Mouse (Mus musculus) midbrain, embryonic 16.5 days (tissue): ENCODE data around the gene Pfdn6. TPM values are rescaled to one million over a fixed set of nuclear protein-coding genes. Genes with fewer than 3 reads are reported as not detected.
A peak's percentile ranks its signal among the peaks of the same experiment; 100 is the strongest.

ENCODE experiments used
- ATAC-seq: fragments of 200-750 bp; cut with Nextera tagmentation; 2 replicates; pipeline ENCODE4 v1.8.0; 2017; ENCODE audit warnings: moderate TSS enrichment
- H3K27ac ChIP-seq: fragments of 300-500 bp; sonication (generic); 2 replicates; pipeline ENCODE4 v1.5.1; 2014; ENCODE audit warnings: mild to moderate bottlenecking, low read length, mixed read lengths
- H3K27me3 ChIP-seq: fragments of 300-500 bp; sonication (generic); 2 replicates; pipeline ENCODE4 v1.6.1; 2014; ENCODE audit warnings: low read depth, low read length, mixed read lengths; ENCODE audit not compliant: control insufficient read depth, insufficient read depth
- H3K36me3 ChIP-seq: fragments of 300-500 bp; sonication (generic); 2 replicates; pipeline ENCODE4 v1.6.1; 2014; ENCODE audit warnings: mild to moderate bottlenecking, low read length, moderate library complexity, mixed read lengths; ENCODE audit not compliant: control insufficient read depth, insufficient read depth
- H3K4me1 ChIP-seq: fragments of 300-500 bp; sonication (generic); 2 replicates; pipeline ENCODE4 v1.6.1; 2014; ENCODE audit warnings: mild to moderate bottlenecking, low read length, mixed read lengths; ENCODE audit not compliant: control insufficient read depth, insufficient read depth
- H3K4me2 ChIP-seq: fragments of 300-500 bp; sonication (generic); 2 replicates; pipeline ENCODE4 v1.6.1; 2014; ENCODE audit warnings: mild to moderate bottlenecking, low read length, mixed read lengths
- H3K4me3 ChIP-seq: fragments of 300-500 bp; sonication (generic); 2 replicates; pipeline ENCODE4 v1.5.1; 2014; ENCODE audit warnings: low read depth, mild to moderate bottlenecking, low read length, moderate library complexity, mixed read lengths
- H3K9ac ChIP-seq: fragments of 300-500 bp; sonication (generic); 2 replicates; pipeline ENCODE4 v1.6.1; 2014; ENCODE audit warnings: low read depth, low read length, mixed read lengths
- H3K9me3 ChIP-seq: fragments of 300-500 bp; sonication (generic); replicated peaks from 2 replicates; pipeline ENCODE4 v1.6.1; 2014; ENCODE audit warnings: mild to moderate bottlenecking, low read length, mixed read lengths; ENCODE audit not compliant: control insufficient read depth, poor library complexity, severe bottlenecking
- WGBS: fragments of 180-500 bp; shearing (Covaris S2); extraction: QIAGEN DNeasy Blood & Tissue Kit; methylation state at CpG from one replicate; pipeline ENCODE4 v1.1.7; 2014; 5-methylcytosine and 5-hydroxymethylcytosine counted together
- polyA plus RNA-seq: library from polyadenylated mRNA; unstranded; fragments of >200 nt; fragmentation: Nextera tagmentation; extraction: Ambion mirVana; gene quantifications from 2 replicates; pipeline ENCODE4 v1.2.1, GENCODE M21; 2015

Gene Pfdn6
- polyA plus RNA-seq, 1 experiment from 2014 or later = 186 TPM

- WGBS = 97% methylated on average over 11 of the region's 11 CpGs
- Histone ChIP-seq H3K36me3 (peaks cover 30% of the 10 kb centered on the region), H3K27ac (no peak overlapping the region), H3K4me1 (peaks cover 22% of the 10 kb centered on the region), H3K27me3 (no peaks in the 10 kb centered on the region), H3K9me3 (no peaks in the 10 kb centered on the region), H3K4me3 (no peak overlapping the region), H3K4me2 (no peak overlapping the region), H3K9ac (no peak overlapping the region)
- ATAC-seq = no peak
Measured at GRCm38 (mm10) chr17:33958451-33958850, 18.3 kb upstream of the Pfdn6 start.

GRCm38 (mm10) chr17:33957493-33957892, 17.4 kb upstream of the Pfdn6 start:
- Histone ChIP-seq H3K4me1 (peaks cover 31% of the 10 kb centered on the region), H3K36me3 (peaks cover 31% of the 10 kb centered on the region), H3K4me3 (no peak overlapping the region), H3K27me3 (no peaks in the 10 kb centered on the region), H3K4me2 (no peak overlapping the region), H3K9me3 (no peaks in the 10 kb centered on the region), H3K27ac (no peak overlapping the region), H3K9ac (no peak overlapping the region)
- no peak for ATAC-seq
- WGBS = 88% methylated on average over 6 of the region's 6 CpGs

- Histone ChIP-seq H3K4me2 (peak overlapping the region; percentile 82), H3K4me1 (peaks cover 41% of the 10 kb centered on the region), H3K27me3 (no peaks in the 10 kb centered on the region), H3K9ac (peak overlapping the region; percentile 87), H3K36me3 (peaks cover 26% of the 10 kb centered on the region; the same call in 1 of the 2 replicates), H3K27ac (peak overlapping the region; percentile 94), H3K9me3 (no peaks in the 10 kb centered on the region), H3K4me3 (peak overlapping the region; percentile 88)
- 9% methylated on average over 10 of the region's 10 CpGs for WGBS
- ATAC-seq = no peak
Measured at GRCm38 (mm10) chr17:33956336-33956735, 16.2 kb upstream of the Pfdn6 start.

GRCm38 (mm10) chr17:33955555-33956214, 15.5 kb upstream of the Pfdn6 start, which contains the start of the genes Vps52 and Rps18:
Gene Vps52, plus strand, starts transcription at chr17:33955812.
Gene Rps18, minus strand, starts transcription at chr17:33956001.
- WGBS = under 1% methylated on average over 50 of the region's 50 CpGs
- H3K27ac ChIP-seq = peak within 1 kb of the TSS; percentile 94
- no peaks in the 10 kb centered on the region for H3K9me3 ChIP-seq
- H3K27me3 ChIP-seq = no peaks in the 10 kb centered on the region
- peak; percentile 84 for ATAC-seq
- H3K4me1 ChIP-seq = peaks cover 43% of the 10 kb centered on the region
- H3K4me2 ChIP-seq = peak within 1 kb of the TSS; percentile 97
- peaks cover 20% of the 10 kb centered on the region; the same call in 1 of the 2 replicates for H3K36me3 ChIP-seq
- H3K4me3 ChIP-seq = peak within 1 kb of the TSS; percentile 88
- H3K9ac ChIP-seq = peak within 1 kb of the TSS; percentile 94

GRCm38 (mm10) chr17:33954646-33955554, 14.8 kb upstream of the Pfdn6 start:
- peak; percentile 58 for ATAC-seq
- Histone ChIP-seq H3K27me3 (no peaks in the 10 kb centered on the region), H3K4me2 (peak overlapping the region; percentile 97), H3K4me3 (peak overlapping the region; percentile 88), H3K4me1 (peaks cover 51% of the 10 kb centered on the region), H3K36me3 (peaks cover 19% of the 10 kb centered on the region; the same call in 1 of the 2 replicates), H3K9me3 (no peaks in the 10 kb centered on the region), H3K27ac (peak overlapping the region; percentile 87), H3K9ac (peak overlapping the region; percentile 94)
- WGBS = under 1% methylated on average over 33 of the region's 33 CpGs

GRCm38 (mm10) chr17:33953961-33954565, 13.9 kb upstream of the Pfdn6 start:
- Histone ChIP-seq H3K9ac (peak overlapping the region; percentile 94), H3K27me3 (no peaks in the 10 kb centered on the region), H3K4me2 (peak overlapping the region; percentile 97), H3K36me3 (peaks cover 11% of the 10 kb centered on the region; the same call in 1 of the 2 replicates), H3K4me3 (peak overlapping the region; percentile 88), H3K9me3 (no peaks in the 10 kb centered on the region), H3K27ac (no peak overlapping the region), H3K4me1 (peaks cover 57% of the 10 kb centered on the region)
- 36% methylated on average over 5 of the region's 5 CpGs for WGBS
- ATAC-seq = no peak

GRCm38 (mm10) chr17:33953310-33953709, 13.2 kb upstream of the Pfdn6 start:
- no peak for ATAC-seq
- Histone ChIP-seq H3K9me3 (no peaks in the 10 kb centered on the region), H3K27me3 (no peaks in the 10 kb centered on the region), H3K27ac (no peak overlapping the region), H3K36me3 (peaks cover 13% of the 10 kb centered on the region; the same call in 1 of the 2 replicates), H3K4me1 (peaks cover 57% of the 10 kb centered on the region), H3K4me3 (no peak overlapping the region), H3K4me2 (no peak overlapping the region), H3K9ac (no peak overlapping the region)
- 83% methylated on average over 3 of the region's 3 CpGs for WGBS

GRCm38 (mm10) chr17:33952879-33953278, 12.7 kb upstream of the Pfdn6 start:
- Histone ChIP-seq H3K27ac (no peak overlapping the region), H3K36me3 (peaks cover 15% of the 10 kb centered on the region; the same call in 1 of the 2 replicates), H3K4me1 (peaks cover 57% of the 10 kb centered on the region)

More at GRCm38 (mm10) chr17:33952879-33953278, 12.7 kb upstream of the Pfdn6 start:
- no peak for ATAC-seq
- H3K4me2 ChIP-seq = no peak overlapping the region
- no peaks in the 10 kb centered on the region for H3K27me3 ChIP-seq
- 0 out of 2 replicates have a peak overlapping the region, but pooled peaks have one; percentile 11 for H3K9ac ChIP-seq
- no peaks in the 10 kb centered on the region for H3K9me3 ChIP-seq
- 87% methylated on average over 4 of the region's 4 CpGs for WGBS
- H3K4me3 ChIP-seq = no peak overlapping the region
